Mouse (Mus musculus) midbrain, embryonic 10.5 days (tissue): ENCODE measurements around the gene Fbxo21. TPM values are rescaled to one million over a fixed set of nuclear protein-coding genes. Genes with fewer than 3 reads are reported as not detected.

Experiments used
- DNase-seq: peaks from one replicate; pipeline ENCODE4 v3.0.0-alpha.2; 2017; ENCODE audit warnings: low spot score
- H3K27ac ChIP-seq: fragments of 300-500 bp; sonication (generic); replicated peaks from 2 replicates; pipeline ENCODE4 v1.5.1; 2016; ENCODE audit warnings: mild to moderate bottlenecking
- H3K27me3 ChIP-seq: fragments of 300-500 bp; sonication (generic); 2 replicates; pipeline ENCODE4 v1.6.1; 2016; ENCODE audit warnings: low read depth, mild to moderate bottlenecking; ENCODE audit not compliant: poor library complexity, severe bottlenecking
- H3K36me3 ChIP-seq: fragments of 300-500 bp; sonication (generic); 2 replicates; pipeline ENCODE4 v1.6.1; 2016; ENCODE audit warnings: mild to moderate bottlenecking, moderate library complexity
- H3K4me1 ChIP-seq: fragments of 300-500 bp; sonication (generic); 2 replicates; pipeline ENCODE4 v1.6.1; 2016
- H3K4me3 ChIP-seq: fragments of 300-500 bp; sonication (generic); 2 replicates; pipeline ENCODE4 v1.5.1; 2016; ENCODE audit warnings: mild to moderate bottlenecking, moderate library complexity
- H3K9me3 ChIP-seq: fragments of 300-500 bp; sonication (generic); replicated peaks from 2 replicates; pipeline ENCODE4 v1.6.1; 2016; ENCODE audit warnings: mild to moderate bottlenecking
- WGBS: fragments of 180-500 bp; shearing (Covaris S2); methylation state at CpG from one replicate; pipeline ENCODE4 v1.1.7; 2016; 5-methylcytosine and 5-hydroxymethylcytosine counted together
- polyA plus RNA-seq: library from polyadenylated mRNA; unstranded; fragments of >200 nt; fragmentation: Nextera tagmentation; extraction: Ambion mirVana; gene quantifications from 2 replicates; pipeline ENCODE4 v1.2.1, GENCODE M21; 2016

Fbxo21 gene
- polyA plus RNA-seq, 1 experiment from 2014 or later = 105 TPM

GRCm38 (mm10) chr5:118005728-118006127, 29.2 kb downstream of the Fbxo21 start:
- Histone ChIP-seq H3K27me3 (no peaks in the 10 kb centered on the region), H3K27ac (no peak overlapping the region), H3K4me1 (peaks cover 5% of the 10 kb centered on the region; the same call in 1 of the 2 replicates), H3K4me3 (no peak overlapping the region), H3K36me3 (peaks cover 100% of the 10 kb centered on the region), H3K9me3 (no peaks in the 10 kb centered on the region)
- DNase-seq = no peak
- 83% methylated on average over 1 of the region's 1 CpGs for WGBS

GRCm38 (mm10) chr5:118008344-118008743, 31.8 kb downstream of the Fbxo21 start:
- no peaks in the 10 kb centered on the region for H3K27me3 ChIP-seq
- H3K36me3 ChIP-seq = peaks cover 81% of the 10 kb centered on the region
- DNase-seq = no peak
- no peak overlapping the region for H3K27ac ChIP-seq
- no peaks in the 10 kb centered on the region for H3K9me3 ChIP-seq
- H3K4me1 ChIP-seq = peaks cover 5% of the 10 kb centered on the region; the same call in 1 of the 2 replicates
- WGBS = 94% methylated on average over 13 of the region's 13 CpGs
- H3K4me3 ChIP-seq = no peak overlapping the region

- H3K27ac ChIP-seq = no peak overlapping the region
- DNase-seq = no peak
- no peak overlapping the region for H3K4me3 ChIP-seq
- H3K36me3 ChIP-seq = peaks cover 56% of the 10 kb centered on the region
- H3K4me1 ChIP-seq = peaks cover 13% of the 10 kb centered on the region
- 89% methylated on average over 7 of the region's 7 CpGs for WGBS
- 0 out of 2 replicates have a peak, but pooled peaks cover 8% of the 10 kb centered on the region for H3K27me3 ChIP-seq
- no peaks in the 10 kb centered on the region for H3K9me3 ChIP-seq
Observed at GRCm38 (mm10) chr5:118010872-118011271, 34.3 kb downstream of the Fbxo21 start.

- Histone ChIP-seq H3K4me1 (peaks cover 9% of the 10 kb centered on the region), H3K36me3 (peaks cover 47% of the 10 kb centered on the region), H3K27ac (no peak overlapping the region), H3K9me3 (no peaks in the 10 kb centered on the region), H3K4me3 (no peak overlapping the region), H3K27me3 (0 out of 2 replicates have a peak, but pooled peaks cover 8% of the 10 kb centered on the region)
- 84% methylated on average over 7 of the region's 7 CpGs for WGBS
- DNase-seq = no peak
Observed at GRCm38 (mm10) chr5:118011796-118012195, 35.3 kb downstream of the Fbxo21 start.

- peaks cover 15% of the 10 kb centered on the region for H3K36me3 ChIP-seq
- no peak for DNase-seq
- H3K4me1 ChIP-seq = peaks cover 8% of the 10 kb centered on the region
- WGBS = 20% methylated on average over 12 of the region's 12 CpGs
- 0 out of 2 replicates have a peak overlapping the region, but pooled peaks have one; percentile 33 for H3K27ac ChIP-seq
- peaks cover 8% of the 10 kb centered on the region; the same call in 1 of the 2 replicates for H3K27me3 ChIP-seq
- no peak overlapping the region for H3K4me3 ChIP-seq
- no peaks in the 10 kb centered on the region for H3K9me3 ChIP-seq
Observed at GRCm38 (mm10) chr5:118015028-118015427, 38.5 kb downstream of the Fbxo21 start.

GRCm38 (mm10) chr5:118015669-118016068, 39.1 kb downstream of the Fbxo21 start:
- DNase-seq = no peak
- Histone ChIP-seq H3K27me3 (peaks cover 8% of the 10 kb centered on the region; the same call in 1 of the 2 replicates), H3K4me1 (peaks cover 8% of the 10 kb centered on the region), H3K4me3 (no peak overlapping the region), H3K9me3 (no peaks in the 10 kb centered on the region), H3K36me3 (peaks cover 8% of the 10 kb centered on the region), H3K27ac (no peak overlapping the region)
- 93% methylated on average over 2 of the region's 2 CpGs for WGBS

- WGBS = 61% methylated on average over 5 of the region's 5 CpGs
- no peaks in the 10 kb centered on the region for H3K36me3 ChIP-seq
- no peak overlapping the region for H3K27ac ChIP-seq
- DNase-seq = no peak
- peaks cover 8% of the 10 kb centered on the region for H3K4me1 ChIP-seq
- no peak overlapping the region for H3K4me3 ChIP-seq
- peaks cover 8% of the 10 kb centered on the region; the same call in 1 of the 2 replicates for H3K27me3 ChIP-seq
- H3K9me3 ChIP-seq = no peaks in the 10 kb centered on the region
Observed at GRCm38 (mm10) chr5:118017527-118017926, 41.0 kb downstream of the Fbxo21 start.

GRCm38 (mm10) chr5:118019905-118020304, 43.4 kb downstream of the Fbxo21 start:
- no peaks in the 10 kb centered on the region for H3K9me3 ChIP-seq
- WGBS = 75% methylated on average over 11 of the region's 11 CpGs

GRCm38 (mm10) chr5:118023053-118023452, 46.5 kb downstream of the Fbxo21 start:
- WGBS = 86% methylated on average over 3 of the region's 3 CpGs
- H3K27me3 ChIP-seq = peaks cover 33% of the 10 kb centered on the region

More at GRCm38 (mm10) chr5:118019905-118020304, 43.4 kb downstream of the Fbxo21 start:
- no peak for DNase-seq
- Histone ChIP-seq H3K4me3 (no peak overlapping the region), H3K27ac (no peak overlapping the region), H3K36me3 (no peaks in the 10 kb centered on the region), H3K27me3 (peaks cover 10% of the 10 kb centered on the region), H3K4me1 (peaks cover 5% of the 10 kb centered on the region)

GRCm38 (mm10) chr5:118025880-118026279, 49.4 kb downstream of the Fbxo21 start:
- under 1% methylated on average over 12 of the region's 12 CpGs for whole genome bisulfite sequencing
- DNase-seq = no peak
- H3K27me3 ChIP-seq = peaks cover 61% of the 10 kb centered on the region
- peak overlapping the region; percentile 71; the same call in 1 of the 2 replicates for H3K4me3 ChIP-seq
- no peak overlapping the region for H3K27ac ChIP-seq
- no peaks in the 10 kb centered on the region for H3K36me3 ChIP-seq
- H3K4me1 ChIP-seq = peaks cover 41% of the 10 kb centered on the region
- no peaks in the 10 kb centered on the region for H3K9me3 ChIP-seq

More at GRCm38 (mm10) chr5:118023053-118023452, 46.5 kb downstream of the Fbxo21 start:
- no peaks in the 10 kb centered on the region for H3K36me3 ChIP-seq
- peaks cover 23% of the 10 kb centered on the region for H3K4me1 ChIP-seq
- no peaks in the 10 kb centered on the region for H3K9me3 ChIP-seq
- no peak for DNase-seq
- H3K4me3 ChIP-seq = no peak overlapping the region
- no peak overlapping the region for H3K27ac ChIP-seq

GRCm38 (mm10) chr5:118026343-118026742, 49.8 kb downstream of the Fbxo21 start:
- DNase-seq = no peak
- Histone ChIP-seq H3K9me3 (no peaks in the 10 kb centered on the region), H3K4me3 (peak overlapping the region; percentile 71; the same call in 1 of the 2 replicates), H3K36me3 (no peaks in the 10 kb centered on the region), H3K27ac (no peak overlapping the region), H3K27me3 (peaks cover 66% of the 10 kb centered on the region), H3K4me1 (peaks cover 45% of the 10 kb centered on the region)
- WGBS = 3% methylated on average over 13 of the region's 13 CpGs

GRCm38 (mm10) chr5:118027101-118027697, 50.7 kb downstream of the Fbxo21 start:
- Histone ChIP-seq H3K27ac (peak overlapping the region; percentile 55; the same call in 1 of the 2 replicates), H3K9me3 (no peaks in the 10 kb centered on the region), H3K36me3 (no peaks in the 10 kb centered on the region), H3K4me3 (peak overlapping the region; percentile 71), H3K4me1 (peaks cover 49% of the 10 kb centered on the region), H3K27me3 (peaks cover 70% of the 10 kb centered on the region)
- peak; percentile 28 for DNase-seq
- WGBS = under 1% methylated on average over 39 of the region's 39 CpGs

GRCm38 (mm10) chr5:118027698-118028190, 51.2 kb downstream of the Fbxo21 start, which contains the start of gene Tesc:
Gene Tesc, plus strand, starts transcription at chr5:118027743.
- peak; percentile 37 for DNase-seq
- H3K27me3 ChIP-seq = peaks cover 70% of the 10 kb centered on the region

More at GRCm38 (mm10) chr5:118027698-118028190, 51.2 kb downstream of the Fbxo21 start, which contains the start of gene Tesc:
- peak within 1 kb of the TSS; percentile 71 for H3K4me3 ChIP-seq
- no peaks in the 10 kb centered on the region for H3K36me3 ChIP-seq
- 0% methylated on average over 49 of the region's 63 CpGs for WGBS
- H3K9me3 ChIP-seq = no peaks in the 10 kb centered on the region
- peaks cover 49% of the 10 kb centered on the region for H3K4me1 ChIP-seq
- H3K27ac ChIP-seq = peak within 1 kb of the TSS; percentile 55; the same call in 1 of the 2 replicates
